Mouse (Mus musculus) embryonic facial prominence, embryonic 14.5 days (tissue): ENCODE results near the gene Ccdc149. TPM values are rescaled to one million over a fixed set of nuclear protein-coding genes. Genes with fewer than 3 reads are reported as not detected.

ENCODE experiments used
- ATAC-seq: fragments of 200-750 bp; cut with Nextera tagmentation; 2 replicates; pipeline ENCODE4 v1.8.0; 2017; ENCODE audit warnings: low read depth, moderate number of reproducible peaks, moderate TSS enrichment
- DNase-seq: peaks from one replicate; pipeline ENCODE4 v3.0.0-alpha.2; 2015; ENCODE audit warnings: low spot score
- H3K27ac ChIP-seq: fragments of 300-500 bp; sonication (generic); replicated peaks from 2 replicates; pipeline ENCODE4 v1.5.1; 2014; ENCODE audit warnings: low read depth, mild to moderate bottlenecking, low read length, moderate library complexity
- H3K27me3 ChIP-seq: fragments of 300-500 bp; sonication (generic); replicated peaks from 2 replicates; pipeline ENCODE4 v1.6.1; 2014; ENCODE audit warnings: low read length; ENCODE audit not compliant: control insufficient read depth, insufficient read depth
- H3K36me3 ChIP-seq: fragments of 300-500 bp; sonication (generic); 2 replicates; pipeline ENCODE4 v1.6.1; 2014; ENCODE audit warnings: low read length, mixed read lengths; ENCODE audit not compliant: control insufficient read depth, insufficient read depth
- H3K4me1 ChIP-seq: fragments of 300-500 bp; sonication (generic); 2 replicates; pipeline ENCODE4 v1.6.1; 2014; ENCODE audit warnings: antibody characterized with exemption, low read length; ENCODE audit not compliant: control insufficient read depth, insufficient read depth
- H3K4me2 ChIP-seq: fragments of 300-500 bp; sonication (generic); 2 replicates; pipeline ENCODE4 v1.6.1; 2014; ENCODE audit warnings: low read depth, mild to moderate bottlenecking, low read length, moderate library complexity, mixed read lengths
- H3K4me3 ChIP-seq: fragments of 300-500 bp; sonication (generic); 2 replicates; pipeline ENCODE4 v1.5.1; 2014; ENCODE audit warnings: low read depth, mild to moderate bottlenecking, low read length
- H3K9ac ChIP-seq: fragments of 300-500 bp; sonication (generic); 2 replicates; pipeline ENCODE4 v1.6.1; 2014; ENCODE audit warnings: low read depth, mild to moderate bottlenecking, low read length, moderate library complexity, mixed read lengths
- H3K9me3 ChIP-seq: fragments of 300-500 bp; sonication (generic); 2 replicates; pipeline ENCODE4 v1.6.1; 2016; ENCODE audit warnings: low read length; ENCODE audit not compliant: control insufficient read depth
- WGBS: fragments of 180-500 bp; shearing (Covaris S2); extraction: QIAGEN DNeasy Blood & Tissue Kit; methylation state at CpG from one replicate; pipeline ENCODE4 v1.1.7; 2014; 5-methylcytosine and 5-hydroxymethylcytosine counted together
- polyA plus RNA-seq: library from polyadenylated mRNA; unstranded; fragments of >200 nt; fragmentation: Nextera tagmentation; extraction: Ambion mirVana; gene quantifications from 2 replicates; pipeline ENCODE4 v1.2.1, GENCODE M21; 2014

Gene Ccdc149
- polyA plus RNA-seq, 1 experiment from 2014 or later: 3.3 TPM

- no peak overlapping the region for H3K4me2 ChIP-seq
- ATAC-seq (no peak), DNase-seq (no peak)
- H3K36me3 ChIP-seq: no peaks in the 10 kb centered on the region
- H3K27ac ChIP-seq: no peak overlapping the region
- no peak overlapping the region for H3K9ac ChIP-seq
- WGBS: 69% methylated on average over 2 of the region's 2 CpGs
- H3K4me3 ChIP-seq: no peak overlapping the region
- H3K9me3 ChIP-seq: no peaks in the 10 kb centered on the region
- H3K27me3 ChIP-seq: no peaks in the 10 kb centered on the region
- no peaks in the 10 kb centered on the region for H3K4me1 ChIP-seq
Measured at GRCm38 (mm10) chr5:52350451-52350850, 120.9 kb downstream of the Ccdc149 start.

DNA sequence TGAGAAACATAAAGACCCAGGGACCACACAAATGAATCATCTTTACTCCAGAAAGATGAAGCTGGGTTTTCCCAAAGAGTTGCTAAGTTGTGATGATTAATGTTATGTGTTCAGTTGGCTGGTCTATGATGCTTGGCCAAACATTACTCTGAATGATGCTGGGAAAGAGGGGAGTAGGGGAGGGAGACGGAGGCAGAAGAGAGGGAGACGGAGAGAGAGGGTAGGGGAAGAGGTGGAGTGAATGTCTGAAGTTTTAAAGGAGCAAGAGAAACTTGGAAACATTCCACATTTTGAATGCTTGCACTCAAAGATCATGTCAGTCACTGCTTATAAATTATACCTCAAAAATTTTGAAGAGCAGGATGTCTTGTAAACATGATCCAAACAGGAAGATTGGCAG, 124.4 kb downstream of the Ccdc149 start:
- Histone ChIP-seq H3K27me3 (no peaks in the 10 kb centered on the region), H3K4me3 (no peak overlapping the region), H3K9me3 (no peaks in the 10 kb centered on the region), H3K4me1 (no peaks in the 10 kb centered on the region), H3K36me3 (no peaks in the 10 kb centered on the region), H3K27ac (no peak overlapping the region), H3K9ac (no peak overlapping the region), H3K4me2 (no peak overlapping the region)
- ATAC-seq (no peak), DNase-seq (no peak)
- WGBS: 50% methylated on average over 2 of the region's 2 CpGs

DNA sequence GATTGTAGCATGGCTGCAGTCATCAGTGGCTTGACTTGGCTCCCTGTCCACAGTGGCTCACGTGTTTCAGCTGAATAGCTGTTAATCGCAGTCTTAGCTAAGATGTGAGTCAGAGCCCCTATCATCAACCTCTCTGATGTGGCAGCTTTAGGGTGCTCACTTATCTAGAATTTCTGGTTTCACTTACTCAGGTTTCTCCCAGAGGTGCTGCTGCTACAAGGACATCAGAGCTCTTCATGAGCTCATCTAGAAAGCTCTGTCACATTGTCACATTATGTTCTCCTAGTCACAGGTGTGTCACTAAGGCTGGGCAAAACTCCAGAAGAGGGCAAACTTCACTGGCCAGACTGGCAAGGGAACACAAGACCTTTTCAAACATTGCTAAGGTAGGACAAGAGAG, 132.2 kb downstream of the Ccdc149 start:
- no peaks in the 10 kb centered on the region for H3K36me3 ChIP-seq
- no peaks in the 10 kb centered on the region for H3K4me1 ChIP-seq
- no peaks in the 10 kb centered on the region for H3K27me3 ChIP-seq
- H3K9ac ChIP-seq: no peak overlapping the region
- no peak overlapping the region for H3K27ac ChIP-seq
- no peak overlapping the region for H3K4me3 ChIP-seq
- H3K9me3 ChIP-seq: no peaks in the 10 kb centered on the region
- ATAC-seq (no peak), DNase-seq (no peak)
- no peak overlapping the region for H3K4me2 ChIP-seq
- 80% methylated on average over 2 of the region's 2 CpGs for WGBS

- WGBS: 72% methylated on average over 3 of the region's 3 CpGs
- DNase-seq (no peak), ATAC-seq (no peak)
- Histone ChIP-seq H3K4me1 (no peaks in the 10 kb centered on the region), H3K9me3 (no peaks in the 10 kb centered on the region), H3K27ac (no peak overlapping the region), H3K36me3 (no peaks in the 10 kb centered on the region), H3K4me2 (no peak overlapping the region), H3K4me3 (no peak overlapping the region), H3K27me3 (no peaks in the 10 kb centered on the region), H3K9ac (no peak overlapping the region)
Measured at GRCm38 (mm10) chr5:52335590-52335989, 135.7 kb downstream of the Ccdc149 start.

DNA sequence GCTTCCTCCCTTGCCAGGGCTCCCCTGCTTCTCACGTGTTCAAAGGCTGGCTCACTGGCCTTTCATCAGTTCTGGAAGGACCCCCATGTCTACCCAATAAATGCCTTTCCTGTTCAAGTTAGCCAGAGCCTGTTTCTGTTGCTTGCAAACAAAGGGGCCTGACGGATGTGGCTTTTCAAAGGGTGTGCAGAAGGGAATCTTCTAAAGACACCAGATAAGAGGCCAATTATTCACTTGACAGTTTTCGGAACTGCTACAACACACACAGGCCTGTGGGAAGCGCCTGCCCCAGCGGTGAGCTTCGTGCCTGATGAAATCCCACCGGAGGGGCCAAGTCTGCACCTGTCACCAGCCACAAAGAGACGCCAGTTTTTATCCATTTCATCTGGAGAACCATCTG, 139.2 kb downstream of the Ccdc149 start:
- H3K27me3 ChIP-seq: no peaks in the 10 kb centered on the region
- H3K9me3 ChIP-seq: no peaks in the 10 kb centered on the region
- WGBS: 30% methylated on average over 8 of the region's 8 CpGs
- no peak overlapping the region for H3K4me2 ChIP-seq
- H3K27ac ChIP-seq: no peak overlapping the region
- H3K4me1 ChIP-seq: no peaks in the 10 kb centered on the region
- no peak overlapping the region for H3K4me3 ChIP-seq
- H3K36me3 ChIP-seq: no peaks in the 10 kb centered on the region
- H3K9ac ChIP-seq: no peak overlapping the region
- DNase-seq (no peak), ATAC-seq (peak; percentile 47)

Other genes starting within 250 kb of the Ccdc149 start
- gene Sod3, start 107.7 kb downstream of the Ccdc149 start, polyA plus RNA-seq: 3.7 and 4.7 TPM in 2 replicates
- gene Lgi2, start 94.9 kb upstream of the Ccdc149 start, polyA plus RNA-seq: 9.6 and 9.8 TPM in 2 replicates
- gene Sepsecs, start 198.2 kb upstream of the Ccdc149 start, polyA plus RNA-seq: 9.2 and 9.8 TPM in 2 replicates